Mouse (Mus musculus): ENCODE measurements around the gene Tmem206. TPM values are rescaled to one million over a fixed set of nuclear protein-coding genes. Genes with fewer than 3 reads are reported as not detected.

The Tmem206 gene
- polyA plus RNA-seq, 1 experiment from 2014 or later, result 34.2 TPM

DNA sequence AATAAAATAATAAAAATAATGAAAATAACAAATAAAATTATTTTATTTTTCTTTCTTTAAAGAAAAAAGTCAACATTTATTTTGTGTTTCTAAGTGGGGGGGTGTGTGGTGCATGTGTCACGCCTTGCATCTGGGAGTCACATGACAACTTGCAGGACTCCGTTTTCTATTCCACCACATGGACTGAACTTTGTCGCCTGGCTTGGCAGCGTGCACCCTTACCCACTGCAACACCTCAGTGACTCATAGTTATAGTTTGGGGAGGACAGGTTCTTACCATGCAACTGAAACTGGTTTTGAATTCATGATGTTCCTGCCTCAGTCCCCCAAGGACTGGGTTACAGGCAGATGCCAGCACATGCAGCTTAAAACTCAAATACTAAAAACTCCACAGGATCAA is 42.5 kb downstream of the Tmem206 start:
- ATAC-seq (replicated peaks; ENCODE audit: low FRiP score), result no peak
- 93% methylated on average over 4 of the region's 4 CpGs for WGBS

DNA sequence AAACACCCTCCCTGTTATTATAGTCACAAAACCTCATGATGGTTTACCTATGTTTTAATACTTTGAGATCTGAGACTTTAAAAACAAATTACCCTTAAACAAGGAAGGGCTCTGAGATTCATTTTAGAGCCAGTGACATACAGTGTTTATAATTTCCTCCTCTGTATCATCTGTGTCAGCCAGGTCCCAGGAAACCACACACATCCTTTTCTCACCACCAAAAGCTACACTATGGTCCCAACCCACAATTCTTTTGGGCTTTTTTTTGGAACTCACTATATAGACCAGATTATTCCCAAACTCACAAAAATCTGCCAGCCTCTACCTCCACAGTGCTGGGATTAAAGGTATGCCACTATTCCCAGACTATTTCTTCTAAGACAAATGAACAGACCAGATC is 43.4 kb downstream of the Tmem206 start:
- DNase-seq (ENCODE audit: low spot score) (no peak), ATAC-seq (replicated peaks; ENCODE audit: low FRiP score) (no peak)
- Histone ChIP-seq H3K36me3 (ENCODE audit: control insufficient read depth, insufficient read depth, low read length) (no peaks in the 10 kb centered on the region), H3K4me1 (replicated peaks; ENCODE audit: control insufficient read depth, insufficient read depth, low read length) (no peaks in the 10 kb centered on the region), H3K9ac (ENCODE audit: low read length) (no peak overlapping the region), H3K27me3 (ENCODE audit: control insufficient read depth, insufficient read depth, low read length) (no peaks in the 10 kb centered on the region), H3K4me3 (ENCODE audit: low read depth, low read length) (no peak overlapping the region), H3K27ac (ENCODE audit: low read depth, low read length) (no peak overlapping the region), H3K9me3 (ENCODE audit: control insufficient read depth, low read length) (no peaks in the 10 kb centered on the region), H3K4me2 (ENCODE audit: low read depth, low read length, severe bottlenecking) (no peak overlapping the region)

More for the DNA sequence above, 42.5 kb downstream of the Tmem206 start:
- DNase-seq (ENCODE audit: low spot score), result no peak
- no peaks in the 10 kb centered on the region for H3K4me1 ChIP-seq (replicated peaks; ENCODE audit: control insufficient read depth, insufficient read depth, low read length)
- H3K27ac ChIP-seq (ENCODE audit: low read depth, low read length), result no peak overlapping the region
- H3K9me3 ChIP-seq (ENCODE audit: control insufficient read depth, low read length), result no peaks in the 10 kb centered on the region
- H3K27me3 ChIP-seq (ENCODE audit: control insufficient read depth, insufficient read depth, low read length), result no peaks in the 10 kb centered on the region
- no peak overlapping the region for H3K4me3 ChIP-seq (ENCODE audit: low read depth, low read length)
- no peak overlapping the region for H3K9ac ChIP-seq (ENCODE audit: low read length)
- H3K36me3 ChIP-seq (ENCODE audit: control insufficient read depth, insufficient read depth, low read length), result no peaks in the 10 kb centered on the region
- H3K4me2 ChIP-seq (ENCODE audit: low read depth, low read length, severe bottlenecking), result no peak overlapping the region

DNA sequence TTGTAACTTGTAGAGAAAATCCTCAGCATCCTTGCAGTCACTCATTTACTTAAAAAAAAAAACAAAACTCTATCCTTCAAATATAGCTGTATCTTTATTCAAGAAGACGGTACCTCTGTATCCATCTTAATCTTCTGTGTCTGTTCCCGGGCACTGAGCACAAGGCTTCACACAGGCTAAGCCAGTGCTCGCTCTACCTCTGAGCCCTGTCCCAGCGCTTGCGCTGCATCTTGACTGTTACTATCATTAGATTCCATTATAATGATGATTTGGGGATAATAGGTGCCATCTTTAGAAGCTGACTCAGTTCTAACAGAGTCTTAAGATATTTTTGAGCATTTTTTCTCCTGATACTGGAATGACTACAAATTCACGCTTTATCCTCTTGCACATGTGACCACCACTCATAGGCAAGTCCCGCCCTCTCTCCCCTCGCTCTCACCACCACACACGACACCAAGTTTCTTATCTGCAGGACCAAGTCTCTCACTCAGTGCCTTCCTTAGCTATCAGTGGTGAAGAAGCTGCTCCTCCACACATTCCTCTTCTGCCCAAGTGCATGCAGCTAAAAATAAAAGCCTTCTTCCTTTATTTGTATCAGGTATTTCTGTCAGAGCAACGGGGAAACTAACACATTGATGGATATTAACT is 49.4 kb downstream of the Tmem206 start:
- no peaks in the 10 kb centered on the region for H3K4me1 ChIP-seq (replicated peaks; ENCODE audit: control insufficient read depth, insufficient read depth, low read length)
- H3K27me3 ChIP-seq (ENCODE audit: control insufficient read depth, insufficient read depth, low read length), result no peaks in the 10 kb centered on the region
- ATAC-seq (replicated peaks; ENCODE audit: low FRiP score) (no peak), DNase-seq (ENCODE audit: low spot score) (no peak)
- no peak overlapping the region for H3K4me2 ChIP-seq (ENCODE audit: low read depth, low read length, severe bottlenecking)
- no peak overlapping the region for H3K9ac ChIP-seq (ENCODE audit: low read length)
- no peaks in the 10 kb centered on the region for H3K36me3 ChIP-seq (ENCODE audit: control insufficient read depth, insufficient read depth, low read length)
- WGBS, result 93% methylated on average over 10 of the region's 10 CpGs
- H3K27ac ChIP-seq (ENCODE audit: low read depth, low read length), result no peak overlapping the region
- H3K9me3 ChIP-seq (ENCODE audit: control insufficient read depth, low read length), result no peaks in the 10 kb centered on the region
- H3K4me3 ChIP-seq (ENCODE audit: low read depth, low read length), result no peak overlapping the region

DNA sequence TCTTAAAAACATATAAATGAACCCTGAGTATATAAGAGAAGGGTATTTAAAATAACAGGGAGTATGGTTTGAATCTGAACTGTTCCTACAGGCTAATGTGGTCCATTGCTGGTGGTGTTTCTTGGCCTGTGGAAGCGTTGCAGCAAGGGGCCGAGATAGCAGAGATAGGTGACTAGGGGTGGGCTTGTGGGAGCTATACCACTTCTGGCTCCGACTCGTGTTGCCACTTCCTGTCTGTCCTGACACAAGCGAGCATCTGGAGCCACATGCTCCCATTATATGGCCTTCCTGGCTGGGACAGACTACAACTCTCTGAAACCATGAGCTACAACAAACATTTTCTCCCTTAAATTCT is 49.9 kb downstream of the Tmem206 start:
- DNase-seq (ENCODE audit: low spot score), result no peak
- 92% methylated on average over 5 of the region's 5 CpGs for WGBS
- Histone ChIP-seq H3K27me3 (ENCODE audit: control insufficient read depth, insufficient read depth, low read length) (no peaks in the 10 kb centered on the region), H3K9ac (ENCODE audit: low read length) (no peak overlapping the region), H3K36me3 (ENCODE audit: control insufficient read depth, insufficient read depth, low read length) (no peaks in the 10 kb centered on the region), H3K4me2 (ENCODE audit: low read depth, low read length, severe bottlenecking) (no peak overlapping the region), H3K4me1 (replicated peaks; ENCODE audit: control insufficient read depth, insufficient read depth, low read length) (no peaks in the 10 kb centered on the region), H3K27ac (ENCODE audit: low read depth, low read length) (no peak overlapping the region), H3K9me3 (ENCODE audit: control insufficient read depth, low read length) (no peaks in the 10 kb centered on the region), H3K4me3 (ENCODE audit: low read depth, low read length) (no peak overlapping the region)
- ATAC-seq (replicated peaks; ENCODE audit: low FRiP score), result no peak

DNA sequence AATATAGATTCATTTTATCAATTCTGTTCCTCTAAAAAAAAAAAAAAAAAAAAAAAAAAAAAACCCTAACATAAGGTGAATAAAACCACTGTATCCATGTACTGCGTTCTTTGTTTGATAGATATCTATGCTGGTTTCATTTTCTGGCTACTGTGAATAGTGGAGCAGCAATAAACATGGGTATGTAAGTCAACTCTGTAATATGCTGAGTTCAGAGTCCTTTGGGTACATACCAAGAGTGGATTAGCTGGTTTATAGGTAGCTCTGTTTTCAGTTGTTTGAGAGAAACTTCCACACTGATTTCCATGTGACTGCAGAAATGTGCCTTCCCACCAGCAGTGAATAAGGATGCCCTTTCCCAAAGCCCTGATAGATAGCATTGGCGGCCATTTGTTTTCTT is 52.4 kb downstream of the Tmem206 start:
- Histone ChIP-seq H3K27me3 (ENCODE audit: control insufficient read depth, insufficient read depth, low read length) (no peaks in the 10 kb centered on the region), H3K4me1 (replicated peaks; ENCODE audit: control insufficient read depth, insufficient read depth, low read length) (no peaks in the 10 kb centered on the region), H3K9ac (ENCODE audit: low read length) (no peak overlapping the region), H3K36me3 (ENCODE audit: control insufficient read depth, insufficient read depth, low read length) (no peaks in the 10 kb centered on the region), H3K4me2 (ENCODE audit: low read depth, low read length, severe bottlenecking) (no peak overlapping the region), H3K4me3 (ENCODE audit: low read depth, low read length) (no peak overlapping the region), H3K27ac (ENCODE audit: low read depth, low read length) (no peak overlapping the region), H3K9me3 (ENCODE audit: control insufficient read depth, low read length) (no peaks in the 10 kb centered on the region)
- no peak for DNase-seq (ENCODE audit: low spot score)
- 95% methylated on average over 2 of the region's 2 CpGs for WGBS
- no peak for ATAC-seq (replicated peaks; ENCODE audit: low FRiP score)

DNA sequence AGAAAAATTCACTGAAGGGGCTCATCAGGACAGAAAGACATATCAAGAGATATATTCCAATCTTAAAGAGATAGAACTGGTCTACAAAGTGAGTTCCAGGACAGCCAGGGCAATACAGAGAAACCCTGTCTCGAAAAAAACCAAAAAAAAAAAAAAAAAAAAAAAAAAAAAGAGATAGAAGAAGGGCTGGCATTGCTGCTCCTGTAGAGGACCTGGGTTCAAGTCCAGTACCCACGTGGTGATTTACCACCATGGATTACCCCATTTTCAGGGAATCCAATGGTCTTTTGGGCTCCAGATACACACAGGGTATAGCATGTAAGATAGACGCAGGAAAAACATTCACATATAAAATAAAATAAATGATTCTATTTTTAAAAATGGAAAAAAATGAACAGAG is 55.1 kb downstream of the Tmem206 start:
- H3K27ac ChIP-seq (ENCODE audit: low read depth, low read length), result no peak overlapping the region
- H3K9me3 ChIP-seq (ENCODE audit: control insufficient read depth, low read length), result no peaks in the 10 kb centered on the region
- no peak overlapping the region for H3K9ac ChIP-seq (ENCODE audit: low read length)
- H3K4me2 ChIP-seq (ENCODE audit: low read depth, low read length, severe bottlenecking), result no peak overlapping the region
- DNase-seq (ENCODE audit: low spot score) (no peak), ATAC-seq (replicated peaks; ENCODE audit: low FRiP score) (no peak)
- H3K36me3 ChIP-seq (ENCODE audit: control insufficient read depth, insufficient read depth, low read length), result no peaks in the 10 kb centered on the region
- 81% methylated on average over 3 of the region's 3 CpGs for WGBS
- no peaks in the 10 kb centered on the region for H3K27me3 ChIP-seq (ENCODE audit: control insufficient read depth, insufficient read depth, low read length)
- no peak overlapping the region for H3K4me3 ChIP-seq (ENCODE audit: low read depth, low read length)
- no peaks in the 10 kb centered on the region for H3K4me1 ChIP-seq (replicated peaks; ENCODE audit: control insufficient read depth, insufficient read depth, low read length)

DNA sequence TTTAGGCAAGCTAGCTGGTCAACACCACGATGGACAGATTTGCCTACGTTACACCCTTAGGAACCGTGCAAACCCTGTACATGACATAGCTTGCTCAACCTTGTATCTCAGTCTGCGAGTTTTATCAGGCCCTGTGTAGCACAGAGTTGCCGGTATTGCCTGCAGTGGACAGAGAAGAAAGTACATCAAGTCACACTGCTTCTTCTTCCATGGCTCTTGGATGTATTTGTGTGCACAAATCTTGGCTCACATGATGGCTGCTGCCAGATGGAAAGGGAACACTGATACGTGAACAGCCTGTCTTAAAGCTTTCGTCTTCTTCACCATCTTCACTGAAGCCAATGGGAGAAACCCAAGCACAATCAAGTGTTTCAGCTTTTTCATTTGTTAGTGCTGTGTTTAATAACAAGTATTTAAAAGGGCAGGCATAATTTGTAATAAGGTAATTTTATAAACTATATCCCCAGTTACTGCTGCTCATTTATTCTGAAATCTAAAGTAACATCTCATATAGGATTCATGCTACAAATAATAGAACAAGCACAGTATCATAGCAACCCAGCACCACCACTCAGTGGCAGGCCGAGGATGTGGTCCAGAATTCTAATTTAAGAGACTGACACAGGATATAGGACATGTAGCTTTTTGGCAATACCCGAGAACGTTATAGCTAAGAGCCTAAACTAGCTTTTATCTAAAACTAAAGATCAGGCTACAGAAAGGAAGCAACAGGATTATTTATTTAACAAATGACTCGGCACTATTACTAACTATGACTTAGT is 56.4 kb downstream of the Tmem206 start:
- DNase-seq (ENCODE audit: low spot score) (no peak), ATAC-seq (replicated peaks; ENCODE audit: low FRiP score) (no peak)
- no peak overlapping the region for H3K27ac ChIP-seq (ENCODE audit: low read depth, low read length)

DNA sequence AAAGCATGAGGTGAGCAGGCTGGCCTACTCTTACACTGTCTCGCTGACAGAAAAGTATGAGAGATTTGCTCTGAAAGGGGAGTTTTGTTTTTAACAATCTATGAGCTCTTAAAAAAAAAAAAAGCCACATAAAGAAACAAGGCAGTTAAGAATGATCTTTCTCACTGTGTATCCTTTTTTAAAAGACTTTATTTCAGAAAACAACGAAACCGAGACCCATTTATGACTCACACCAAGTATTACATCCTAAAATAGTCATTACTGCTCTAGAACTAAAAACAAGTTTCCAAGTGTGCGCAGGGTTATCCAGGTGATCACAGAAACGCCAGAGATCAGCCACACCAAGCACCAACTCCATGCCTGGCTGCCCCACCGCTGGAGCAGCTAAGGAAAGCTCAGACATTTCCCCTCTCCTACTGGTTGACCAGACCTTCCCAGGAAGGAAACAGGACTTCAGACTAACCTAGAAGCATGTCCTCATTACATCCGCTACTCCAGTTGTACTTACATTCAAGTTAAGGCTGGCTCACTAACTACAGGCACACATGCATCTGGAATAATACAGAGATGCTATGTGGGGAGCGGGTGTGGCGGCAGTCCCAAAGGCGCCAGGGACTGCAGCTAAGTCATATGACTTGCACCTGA is 59.2 kb downstream of the Tmem206 start:
- Histone ChIP-seq H3K36me3 (ENCODE audit: control insufficient read depth, insufficient read depth, low read length) (no peaks in the 10 kb centered on the region), H3K9me3 (ENCODE audit: control insufficient read depth, low read length) (no peaks in the 10 kb centered on the region), H3K4me1 (replicated peaks; ENCODE audit: control insufficient read depth, insufficient read depth, low read length) (no peaks in the 10 kb centered on the region), H3K4me3 (ENCODE audit: low read depth, low read length) (no peak overlapping the region), H3K27ac (ENCODE audit: low read depth, low read length) (no peak overlapping the region), H3K27me3 (ENCODE audit: control insufficient read depth, insufficient read depth, low read length) (no peaks in the 10 kb centered on the region), H3K4me2 (ENCODE audit: low read depth, low read length, severe bottlenecking) (no peak overlapping the region), H3K9ac (ENCODE audit: low read length) (no peak overlapping the region)
- 98% methylated on average over 10 of the region's 10 CpGs for WGBS
- ATAC-seq (replicated peaks; ENCODE audit: low FRiP score) (no peak), DNase-seq (ENCODE audit: low spot score) (no peak)

More for the DNA sequence above, 56.4 kb downstream of the Tmem206 start:
- H3K9me3 ChIP-seq (ENCODE audit: control insufficient read depth, low read length), result no peaks in the 10 kb centered on the region
- H3K9ac ChIP-seq (ENCODE audit: low read length), result no peak overlapping the region
- no peak overlapping the region for H3K4me3 ChIP-seq (ENCODE audit: low read depth, low read length)
- WGBS, result 93% methylated on average over 11 of the region's 11 CpGs
- H3K4me2 ChIP-seq (ENCODE audit: low read depth, low read length, severe bottlenecking), result no peak overlapping the region
- no peaks in the 10 kb centered on the region for H3K27me3 ChIP-seq (ENCODE audit: control insufficient read depth, insufficient read depth, low read length)
- no peaks in the 10 kb centered on the region for H3K36me3 ChIP-seq (ENCODE audit: control insufficient read depth, insufficient read depth, low read length)
- H3K4me1 ChIP-seq (replicated peaks; ENCODE audit: control insufficient read depth, insufficient read depth, low read length), result no peaks in the 10 kb centered on the region
